Mouse (Mus musculus) liver, embryonic 13.5 days (tissue): ENCODE data around the gene Ddx59. TPM values are rescaled to one million over a fixed set of nuclear protein-coding genes. Genes with fewer than 3 reads are reported as not detected.

Experiments used
- ATAC-seq: fragments of 200-750 bp; cut with Nextera tagmentation; 2 replicates; pipeline ENCODE4 v1.8.0; 2017; ENCODE audit warnings: low read depth, mild to moderate bottlenecking, moderate number of reproducible peaks, moderate library complexity
- DNase-seq: peaks from one replicate; pipeline ENCODE4 v3.0.0; 2022
- H3K27ac ChIP-seq: fragments of 300-500 bp; sonication (generic); 2 replicates; pipeline ENCODE4 v1.5.1; 2015; ENCODE audit warnings: moderate library complexity, mild to moderate bottlenecking, inconsistent platforms
- H3K27me3 ChIP-seq: fragments of 300-500 bp; sonication (generic); 2 replicates; pipeline ENCODE4 v1.6.1; 2015; ENCODE audit warnings: mild to moderate bottlenecking, inconsistent platforms
- H3K36me3 ChIP-seq: fragments of 300-500 bp; sonication (generic); 2 replicates; pipeline ENCODE4 v1.6.1; 2015; ENCODE audit warnings: mild to moderate bottlenecking, inconsistent platforms
- H3K4me1 ChIP-seq: fragments of 300-500 bp; sonication (generic); replicated peaks from 2 replicates; pipeline ENCODE4 v1.6.1; 2015; ENCODE audit warnings: inconsistent platforms
- H3K4me2 ChIP-seq: fragments of 300-500 bp; sonication (generic); 2 replicates; pipeline ENCODE4 v1.6.1; 2015; ENCODE audit warnings: inconsistent platforms, mild to moderate bottlenecking, moderate library complexity
- H3K4me3 ChIP-seq: fragments of 300-500 bp; sonication (generic); replicated peaks from 2 replicates; pipeline ENCODE4 v1.5.1; 2015; ENCODE audit warnings: mild to moderate bottlenecking, inconsistent platforms
- H3K9ac ChIP-seq: fragments of 300-500 bp; sonication (generic); 2 replicates; pipeline ENCODE4 v1.6.1; 2015; ENCODE audit warnings: mild to moderate bottlenecking, inconsistent platforms
- H3K9me3 ChIP-seq: fragments of 300-500 bp; sonication (generic); replicated peaks from 2 replicates; pipeline ENCODE4 v1.6.1; 2016; ENCODE audit warnings: inconsistent platforms
- WGBS: fragments of 180-500 bp; shearing (Covaris S2); methylation state at CpG from one replicate; pipeline ENCODE4 v1.1.7; 2015; ENCODE audit not compliant: insufficient replicate concordance; 5-methylcytosine and 5-hydroxymethylcytosine counted together
- polyA plus RNA-seq: library from polyadenylated mRNA; unstranded; fragments of >200 nt; fragmentation: Nextera tagmentation; extraction: Ambion mirVana; gene quantifications from 2 replicates; pipeline ENCODE4 v1.2.1, GENCODE M21; 2015

Ddx59 gene
- polyA plus RNA-seq, result 7.2 and 7.6 TPM in 2 replicates

GRCm38 (mm10) chr1:136414798-136415755 lies at the start of gene Ddx59:
TSS of gene Ddx59 (plus strand) at chr1:136415271.
- H3K27me3 ChIP-seq, result no peaks in the 10 kb centered on the region
- 1% methylated on average over 76 of the region's 78 CpGs for WGBS
- peak within 1 kb of the TSS; percentile 77 for H3K4me3 ChIP-seq
- H3K4me2 ChIP-seq, result peak within 1 kb of the TSS; percentile 72
- H3K36me3 ChIP-seq, result peaks cover 6% of the 10 kb centered on the region; the same call in 1 of the 2 replicates
- ATAC-seq (peak; percentile 99), DNase-seq (peak; percentile 96)
- H3K27ac ChIP-seq, result peak within 1 kb of the TSS; percentile 98
- peak within 1 kb of the TSS; percentile 86 for H3K9ac ChIP-seq
- H3K4me1 ChIP-seq, result peaks cover 16% of the 10 kb centered on the region
- no peaks in the 10 kb centered on the region for H3K9me3 ChIP-seq

- H3K4me1 ChIP-seq, result peaks cover 8% of the 10 kb centered on the region
- ATAC-seq (no peak), DNase-seq (no peak)
- no peak overlapping the region for H3K4me3 ChIP-seq
- no peak overlapping the region for H3K4me2 ChIP-seq
- no peaks in the 10 kb centered on the region for H3K36me3 ChIP-seq
- no peak overlapping the region for H3K27ac ChIP-seq
- H3K9me3 ChIP-seq, result no peaks in the 10 kb centered on the region
- 69% methylated on average over 3 of the region's 3 CpGs for WGBS
- H3K9ac ChIP-seq, result no peak overlapping the region
- H3K27me3 ChIP-seq, result 0 out of 2 replicates have a peak, but pooled peaks cover 6% of the 10 kb centered on the region
These were observed 49.1 kb upstream of the Ddx59 start for GRCm38 (mm10) chr1:136365986-136366385.

GRCm38 (mm10) chr1:136379261-136379660 lies 35.8 kb upstream of the Ddx59 start:
- H3K36me3 ChIP-seq, result no peaks in the 10 kb centered on the region
- no peak overlapping the region for H3K4me3 ChIP-seq
- no peaks in the 10 kb centered on the region for H3K4me1 ChIP-seq
- no peak overlapping the region for H3K4me2 ChIP-seq
- 0 out of 2 replicates have a peak, but pooled peaks cover 3% of the 10 kb centered on the region for H3K9me3 ChIP-seq
- H3K9ac ChIP-seq, result no peak overlapping the region
- no peak for DNase-seq
- no peaks in the 10 kb centered on the region for H3K27me3 ChIP-seq
- H3K27ac ChIP-seq, result no peak overlapping the region
- ATAC-seq, result no peak
- 90% methylated on average over 7 of the region's 7 CpGs for WGBS

GRCm38 (mm10) chr1:136380161-136380560 lies 34.9 kb upstream of the Ddx59 start:
- no peak overlapping the region for H3K9ac ChIP-seq
- H3K27me3 ChIP-seq, result no peaks in the 10 kb centered on the region
- H3K4me1 ChIP-seq, result no peaks in the 10 kb centered on the region
- no peaks in the 10 kb centered on the region for H3K36me3 ChIP-seq
- no peak overlapping the region for H3K4me3 ChIP-seq
- no peak overlapping the region for H3K27ac ChIP-seq
- DNase-seq (no peak), ATAC-seq (no peak)
- WGBS, result 69% methylated on average over 4 of the region's 4 CpGs
- 0 out of 2 replicates have a peak, but pooled peaks cover 3% of the 10 kb centered on the region for H3K9me3 ChIP-seq
- no peak overlapping the region for H3K4me2 ChIP-seq

- WGBS, result 74% methylated on average over 8 of the region's 8 CpGs
- no peak overlapping the region for H3K4me2 ChIP-seq
- H3K9me3 ChIP-seq, result 0 out of 2 replicates have a peak, but pooled peaks cover 3% of the 10 kb centered on the region
- no peak overlapping the region for H3K9ac ChIP-seq
- no peak overlapping the region for H3K27ac ChIP-seq
- no peak for DNase-seq
- H3K27me3 ChIP-seq, result no peaks in the 10 kb centered on the region
- no peaks in the 10 kb centered on the region for H3K36me3 ChIP-seq
- H3K4me3 ChIP-seq, result no peak overlapping the region
- ATAC-seq, result no peak
- no peaks in the 10 kb centered on the region for H3K4me1 ChIP-seq
These were observed 34.5 kb upstream of the Ddx59 start for GRCm38 (mm10) chr1:136380606-136381005.

- Histone ChIP-seq H3K4me2 (no peak overlapping the region), H3K9ac (no peak overlapping the region), H3K27ac (no peak overlapping the region), H3K36me3 (no peaks in the 10 kb centered on the region), H3K4me1 (no peaks in the 10 kb centered on the region), H3K4me3 (no peak overlapping the region), H3K9me3 (0 out of 2 replicates have a peak, but pooled peaks cover 3% of the 10 kb centered on the region), H3K27me3 (0 out of 2 replicates have a peak, but pooled peaks cover 2% of the 10 kb centered on the region)
- WGBS, result 69% methylated on average over 6 of the region's 6 CpGs
- ATAC-seq (no peak), DNase-seq (no peak)
These were observed 33.9 kb upstream of the Ddx59 start for GRCm38 (mm10) chr1:136381169-136381568.

- Histone ChIP-seq H3K4me3 (no peak overlapping the region), H3K27me3 (0 out of 2 replicates have a peak, but pooled peaks cover 3% of the 10 kb centered on the region), H3K27ac (no peak overlapping the region), H3K36me3 (no peaks in the 10 kb centered on the region), H3K9ac (no peak overlapping the region), H3K9me3 (0 out of 2 replicates have a peak, but pooled peaks cover 3% of the 10 kb centered on the region), H3K4me2 (no peak overlapping the region), H3K4me1 (no peaks in the 10 kb centered on the region)
- DNase-seq, result no peak
- WGBS, result 66% methylated on average over 5 of the region's 5 CpGs
- no peak for ATAC-seq
These were observed 33.5 kb upstream of the Ddx59 start for GRCm38 (mm10) chr1:136381583-136381982.

- WGBS, result 66% methylated on average over 5 of the region's 6 CpGs
- no peak for DNase-seq
- no peaks in the 10 kb centered on the region for H3K36me3 ChIP-seq
- no peak overlapping the region for H3K4me2 ChIP-seq
- H3K4me1 ChIP-seq, result no peaks in the 10 kb centered on the region
- H3K27ac ChIP-seq, result no peak overlapping the region
- H3K27me3 ChIP-seq, result 0 out of 2 replicates have a peak, but pooled peaks cover 3% of the 10 kb centered on the region
- no peaks in the 10 kb centered on the region for H3K9me3 ChIP-seq
- H3K9ac ChIP-seq, result no peak overlapping the region
- no peak overlapping the region for H3K4me3 ChIP-seq
- no peak for ATAC-seq
These were observed 28.2 kb upstream of the Ddx59 start for GRCm38 (mm10) chr1:136386914-136387313.

GRCm38 (mm10) chr1:136394506-136394905 lies 20.6 kb upstream of the Ddx59 start:
- Histone ChIP-seq H3K9ac (no peak overlapping the region), H3K27ac (no peak overlapping the region), H3K36me3 (no peaks in the 10 kb centered on the region), H3K9me3 (no peaks in the 10 kb centered on the region), H3K4me3 (no peak overlapping the region), H3K4me1 (no peaks in the 10 kb centered on the region), H3K4me2 (peak overlapping the region; percentile 21), H3K27me3 (peaks cover 16% of the 10 kb centered on the region)
- ATAC-seq (no peak), DNase-seq (no peak)
- 30% methylated on average over 10 of the region's 10 CpGs for WGBS

- Histone ChIP-seq H3K27me3 (peaks cover 17% of the 10 kb centered on the region), H3K36me3 (no peaks in the 10 kb centered on the region), H3K4me1 (no peaks in the 10 kb centered on the region), H3K4me3 (no peak overlapping the region), H3K9me3 (no peaks in the 10 kb centered on the region), H3K4me2 (peak overlapping the region; percentile 21), H3K27ac (no peak overlapping the region), H3K9ac (no peak overlapping the region)
- ATAC-seq (no peak), DNase-seq (no peak)
- 32% methylated on average over 5 of the region's 5 CpGs for WGBS
These were observed 20.0 kb upstream of the Ddx59 start for GRCm38 (mm10) chr1:136395073-136395472.

GRCm38 (mm10) chr1:136401281-136401680 lies 13.8 kb upstream of the Ddx59 start:
- 60% methylated on average over 8 of the region's 8 CpGs for WGBS
- DNase-seq, result no peak
- Histone ChIP-seq H3K4me3 (no peak overlapping the region), H3K4me1 (no peaks in the 10 kb centered on the region), H3K27ac (no peak overlapping the region), H3K4me2 (no peak overlapping the region), H3K9me3 (no peaks in the 10 kb centered on the region), H3K36me3 (no peaks in the 10 kb centered on the region), H3K9ac (no peak overlapping the region), H3K27me3 (peaks cover 24% of the 10 kb centered on the region)
- no peak for ATAC-seq
